Mouse (Mus musculus): ENCODE results near the gene Bcan.

The Bcan gene

GRCm38 (mm10) chr3:87942471-87942870 is 57.6 kb downstream of the Bcan start:
- DNase-seq = no peak

- DNase-seq = no peak
Observed at GRCm38 (mm10) chr3:87940611-87941010, 59.4 kb downstream of the Bcan start.

Data from kidney, adult 9 months (tissue).